Mouse (Mus musculus) liver, embryonic 14.5 days (tissue): ENCODE results near the gene Tfeb.
A peak's percentile ranks its signal among the peaks of the same experiment; 100 is the strongest.

Source experiments
- CTCF ChIP-seq: IDR thresholded peaks from 2 replicates; pipeline ENCODE4 v1.5.1; 2016; ENCODE audit warnings: antibody characterized with exemption, low read depth, control low read depth
- EP300 ChIP-seq: IDR thresholded peaks from 2 replicates; pipeline ENCODE4 v1.6.1; 2016; ENCODE audit warnings: antibody characterized with exemption, low read depth

GRCm38 (mm10) chr17:47793377-47793776 is 56.5 kb downstream of the Tfeb start:
- TF ChIP-seq CTCF = peak; percentile 95
- TF ChIP-seq EP300 = no peak
